Mouse (Mus musculus) olfactory bulb, adult 2 months (tissue): ENCODE results near the gene Flt1. TPM values are rescaled to one million over a fixed set of nuclear protein-coding genes. Genes with fewer than 3 reads are reported as not detected.

Source experiments
- H3K27ac ChIP-seq: fragments of 200-500 bp; 2 replicates; pipeline ENCODE4 v1.5.1; 2012; ENCODE audit warnings: low read depth, low read length; ENCODE audit not compliant: insufficient read depth
- H3K4me1 ChIP-seq: fragments of 200-500 bp; 2 replicates; pipeline ENCODE4 v1.6.1; 2012; ENCODE audit warnings: low read length; ENCODE audit not compliant: control insufficient read depth, insufficient read depth
- H3K4me3 ChIP-seq: fragments of 200-500 bp; 2 replicates; pipeline ENCODE4 v1.5.1; 2012; ENCODE audit warnings: mild to moderate bottlenecking, low read depth, low read length, moderate library complexity; ENCODE audit not compliant: insufficient read depth
- CTCF ChIP-seq: fragments of 200-500 bp; IDR thresholded peaks from 2 replicates; pipeline ENCODE4 v1.5.1; 2012; ENCODE audit warnings: low read depth, mild to moderate bottlenecking, low read length, moderate library complexity; ENCODE audit not compliant: insufficient read depth
- POLR2A ChIP-seq: fragments of 200-500 bp; IDR thresholded peaks from 2 replicates; pipeline ENCODE4 v1.6.1; 2012; ENCODE audit warnings: mild to moderate bottlenecking, low read depth, low read length, moderate library complexity; ENCODE audit not compliant: insufficient read depth
- WGBS: fragments of 180-500 bp; shearing (Covaris S2); methylation state at CpG from one replicate; pipeline ENCODE4 v1.1.7; 2018; 5-methylcytosine and 5-hydroxymethylcytosine counted together
- polyA plus RNA-seq: library from polyadenylated mRNA; stranded (reverse); fragments of >200 nt; gene quantifications from 2 replicates; pipeline ENCODE4 v1.2.4, GENCODE M21; 2012; ENCODE audit warnings: low replicate concordance; ENCODE audit not compliant: missing spikeins, insufficient read depth, insufficient read length

Flt1 gene
- polyA plus RNA-seq, 1 experiment = not detected

DNA sequence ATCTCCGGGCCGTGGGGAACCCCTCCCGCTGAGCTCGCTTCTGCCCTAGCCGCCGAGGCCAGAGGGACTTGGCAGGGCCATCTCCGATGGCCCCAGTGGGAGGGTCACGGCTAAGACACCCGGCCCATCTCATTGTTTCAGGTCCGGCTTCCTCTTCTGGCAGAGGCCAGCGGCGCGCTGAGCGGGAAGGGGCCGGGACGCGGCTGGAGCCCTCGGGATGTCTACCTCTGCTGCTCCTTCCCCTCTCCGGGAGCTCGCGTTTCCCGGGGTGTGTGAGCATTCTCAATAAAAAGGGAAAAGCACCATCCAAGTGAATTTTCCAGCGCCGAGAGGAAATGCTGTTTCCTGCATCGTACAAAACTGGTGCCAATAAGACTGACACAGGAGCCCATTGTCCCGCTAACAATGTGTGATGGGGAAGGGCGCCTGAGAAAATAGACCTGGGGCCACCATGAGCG, 25.9 kb upstream of the Flt1 start:
- no peak for TF ChIP-seq POLR2A
- TF ChIP-seq CTCF = no peak
- Histone ChIP-seq H3K4me3 (no peak overlapping the region), H3K4me1 (peaks cover 13% of the 10 kb centered on the region; the same call in 1 of the 2 replicates), H3K27ac (no peak overlapping the region)
- WGBS = 1% methylated on average over 28 of the region's 28 CpGs

DNA sequence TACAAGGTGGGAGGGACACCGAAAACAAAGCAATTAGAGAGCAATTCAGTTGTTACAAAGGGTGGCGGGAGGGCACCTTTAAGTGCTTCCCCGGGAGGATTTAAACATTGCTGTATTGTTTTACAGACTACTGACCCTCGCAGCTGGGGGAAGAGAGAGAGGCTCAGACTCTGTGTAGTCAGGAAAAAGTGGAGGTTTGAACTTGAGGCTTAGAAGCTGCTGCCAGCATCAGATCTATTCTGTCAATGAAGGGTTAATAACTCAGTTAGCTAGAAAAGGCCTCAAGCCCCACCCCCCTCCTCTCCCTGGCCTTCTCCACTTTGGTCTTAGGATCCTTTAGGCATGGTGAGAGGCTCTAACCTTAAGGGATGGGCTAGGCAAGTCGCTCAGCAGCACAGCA, 24.2 kb upstream of the Flt1 start:
- Histone ChIP-seq H3K4me3 (no peak overlapping the region), H3K4me1 (peaks cover 13% of the 10 kb centered on the region; the same call in 1 of the 2 replicates), H3K27ac (no peak overlapping the region)
- WGBS = 49% methylated on average over 5 of the region's 5 CpGs
- TF ChIP-seq POLR2A (no peak), CTCF (no peak)

DNA sequence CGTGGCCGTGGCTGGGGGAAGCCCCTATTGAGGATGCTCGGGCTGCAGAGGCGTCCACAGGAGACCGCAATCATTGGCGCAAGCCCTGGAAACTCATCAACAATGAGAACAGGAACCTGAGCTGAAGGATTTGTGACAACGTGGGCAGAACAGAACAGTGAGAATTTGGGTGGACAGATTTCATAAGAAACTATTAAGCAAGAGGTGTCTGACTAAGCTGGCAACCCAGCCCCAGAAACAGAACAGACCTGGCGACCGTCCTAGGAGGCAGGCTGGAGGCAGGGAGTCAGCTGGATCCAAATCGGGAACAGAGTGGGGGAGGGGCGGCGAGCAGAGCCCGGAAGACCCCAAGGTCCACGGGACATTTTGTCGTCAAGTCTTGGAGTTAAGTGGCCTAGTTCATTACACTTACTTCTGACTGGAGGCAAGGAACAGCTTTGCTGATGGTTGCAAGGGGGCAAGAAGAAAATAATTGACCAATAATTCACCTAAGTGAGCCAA, 22.3 kb upstream of the Flt1 start:
- Histone ChIP-seq H3K27ac (no peak overlapping the region), H3K4me1 (peaks cover 11% of the 10 kb centered on the region; the same call in 1 of the 2 replicates), H3K4me3 (no peak overlapping the region)
- WGBS = 17% methylated on average over 15 of the region's 15 CpGs
- TF ChIP-seq POLR2A = no peak
- TF ChIP-seq CTCF = no peak

DNA sequence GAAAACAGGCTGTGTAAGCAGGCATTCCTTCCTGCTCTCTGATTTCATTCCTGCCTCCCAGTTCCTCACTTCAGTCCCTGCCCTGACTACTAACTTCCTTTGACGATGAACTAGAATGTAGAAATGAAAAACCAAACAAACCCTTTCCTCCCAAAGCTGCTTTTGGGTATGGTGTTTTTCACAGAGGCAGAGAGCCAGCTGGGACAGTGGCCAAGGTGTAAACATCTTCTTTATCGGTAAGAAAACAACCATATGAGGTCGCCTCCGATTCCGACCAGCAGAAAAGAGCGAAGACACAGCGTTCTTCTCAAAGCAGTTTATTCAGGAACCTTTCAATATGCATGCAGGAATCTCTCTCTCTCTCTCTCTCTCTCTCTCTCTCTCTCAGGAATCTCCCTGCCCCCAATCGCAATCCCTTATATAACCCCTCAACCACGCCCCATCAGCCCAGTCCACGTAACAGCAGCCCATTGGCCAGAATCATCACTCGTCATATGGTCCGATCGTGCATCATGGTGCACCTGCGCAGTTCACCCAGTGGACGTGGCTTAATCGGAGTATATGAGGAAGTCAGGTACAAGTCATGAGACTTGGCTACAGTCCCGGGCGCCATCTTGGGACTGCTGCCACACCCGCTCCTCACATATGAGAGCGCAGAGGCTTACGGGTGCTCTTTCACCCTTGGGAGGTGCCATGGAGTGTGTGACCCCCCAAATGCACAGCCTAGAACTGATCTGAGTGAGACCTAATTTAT, 19.3 kb upstream of the Flt1 start:
- TF ChIP-seq POLR2A (no peak), CTCF (no peak)
- 85% methylated on average over 21 of the region's 21 CpGs for WGBS
- Histone ChIP-seq H3K27ac (no peak overlapping the region), H3K4me3 (no peak overlapping the region), H3K4me1 (0 out of 2 replicates have a peak, but pooled peaks cover 2% of the 10 kb centered on the region)

DNA sequence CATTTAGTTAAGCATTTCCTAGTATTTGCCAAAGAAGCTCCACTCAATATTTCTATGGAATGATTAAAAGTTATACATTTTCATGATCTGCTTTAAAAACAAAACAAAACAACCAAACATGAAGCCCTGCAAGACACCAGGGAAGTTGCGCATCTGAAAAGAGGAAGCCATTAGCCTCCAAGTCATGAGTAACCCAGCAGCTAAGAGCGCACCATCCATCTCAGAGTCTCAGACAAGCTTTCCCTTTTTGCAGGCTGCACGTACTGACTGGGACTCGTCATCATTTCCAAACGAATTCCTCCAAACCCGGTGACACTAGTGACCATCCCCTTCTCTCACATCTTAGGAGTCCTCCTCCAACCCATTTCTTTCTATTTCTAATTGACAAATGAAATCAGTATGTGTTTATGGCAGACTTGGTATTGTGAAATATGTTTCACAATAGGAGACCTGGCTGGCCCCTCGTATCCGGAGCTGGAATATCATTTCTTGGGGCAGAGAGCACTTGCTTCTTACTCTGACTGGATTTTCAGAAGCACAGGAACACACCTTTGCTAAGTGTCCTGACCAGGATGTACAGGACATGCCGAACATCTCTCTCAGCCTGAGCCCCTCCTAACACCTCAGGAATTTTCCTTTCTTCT, 16.8 kb upstream of the Flt1 start:
- H3K4me1 ChIP-seq = no peaks in the 10 kb centered on the region
- no peak overlapping the region for H3K4me3 ChIP-seq
- TF ChIP-seq CTCF (no peak), POLR2A (no peak)
- WGBS = 93% methylated on average over 9 of the region's 9 CpGs
- H3K27ac ChIP-seq = no peak overlapping the region

DNA sequence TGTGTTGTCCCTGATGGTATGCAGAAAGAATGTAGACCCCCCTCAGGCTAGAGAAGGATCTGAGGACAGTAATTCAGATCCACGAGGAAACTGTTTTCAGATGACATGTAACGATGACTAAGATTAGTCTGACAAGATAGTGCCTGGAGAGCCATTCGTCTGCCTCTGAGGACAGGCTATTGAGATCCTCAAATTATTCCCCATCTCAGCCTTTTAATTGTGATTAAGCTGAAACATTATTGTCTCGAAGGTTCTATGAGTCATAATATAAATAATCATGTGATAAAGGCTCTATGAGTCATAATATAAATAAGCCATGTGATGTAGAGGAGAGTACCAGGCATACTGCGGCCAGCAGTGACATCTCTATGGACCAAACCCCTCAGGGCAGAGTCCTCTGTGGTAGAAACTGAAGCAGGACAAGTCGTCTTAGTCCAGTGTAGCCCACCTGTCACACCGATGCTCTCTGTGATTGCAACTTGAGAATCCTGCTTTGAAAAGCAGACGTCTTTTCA, 11.0 kb upstream of the Flt1 start:
- H3K4me1 ChIP-seq = no peaks in the 10 kb centered on the region
- no peak overlapping the region for H3K27ac ChIP-seq
- TF ChIP-seq POLR2A (no peak), CTCF (no peak)
- H3K4me3 ChIP-seq = no peak overlapping the region
- WGBS = 75% methylated on average over 8 of the region's 8 CpGs

DNA sequence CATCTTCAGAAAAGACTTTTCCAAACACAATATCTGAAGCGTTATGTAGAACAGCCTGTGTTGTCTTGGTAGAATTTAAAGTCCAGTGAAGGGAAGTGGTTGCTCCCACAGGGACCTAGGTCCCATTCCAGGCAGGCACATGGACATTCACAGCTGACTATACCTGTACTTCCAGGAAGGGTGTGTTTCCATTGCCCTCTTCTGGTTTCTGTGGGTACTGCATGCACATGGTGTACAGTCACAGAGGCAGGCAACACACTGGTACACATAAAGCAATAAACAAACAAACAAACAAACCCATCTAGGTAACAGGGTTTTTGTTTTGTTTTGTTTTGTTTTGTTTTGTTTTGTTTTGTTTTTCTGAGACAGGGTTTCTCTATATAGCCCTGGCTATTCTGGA, 7.9 kb upstream of the Flt1 start:
- Histone ChIP-seq H3K27ac (no peak overlapping the region), H3K4me3 (no peak overlapping the region), H3K4me1 (no peaks in the 10 kb centered on the region)
- TF ChIP-seq CTCF = no peak
- TF ChIP-seq POLR2A = no peak
- WGBS = 95% methylated on average over 1 of the region's 1 CpGs

DNA sequence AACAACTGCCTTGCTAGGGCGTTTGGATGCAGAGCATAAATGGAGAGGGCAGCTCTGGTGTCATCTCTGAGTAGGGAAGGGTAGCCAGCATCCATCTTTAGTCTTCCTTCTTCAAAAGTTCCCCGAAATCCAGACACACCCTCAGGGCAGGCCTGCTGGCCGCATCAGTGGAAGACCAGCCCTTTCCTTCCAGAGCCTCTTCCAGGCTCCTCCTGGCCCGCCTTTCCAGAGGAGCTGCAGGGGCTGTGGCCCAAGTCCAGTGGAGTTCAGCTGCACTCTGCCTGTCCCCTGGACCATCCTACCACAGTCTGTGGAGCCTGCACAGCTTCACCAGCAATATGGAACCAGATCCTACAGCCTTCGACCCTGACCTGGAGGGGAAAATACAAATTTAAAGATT, 7.1 kb upstream of the Flt1 start:
- Histone ChIP-seq H3K4me1 (no peaks in the 10 kb centered on the region), H3K4me3 (no peak overlapping the region), H3K27ac (no peak overlapping the region)
- WGBS = 78% methylated on average over 5 of the region's 5 CpGs
- TF ChIP-seq POLR2A (no peak), CTCF (no peak)

DNA sequence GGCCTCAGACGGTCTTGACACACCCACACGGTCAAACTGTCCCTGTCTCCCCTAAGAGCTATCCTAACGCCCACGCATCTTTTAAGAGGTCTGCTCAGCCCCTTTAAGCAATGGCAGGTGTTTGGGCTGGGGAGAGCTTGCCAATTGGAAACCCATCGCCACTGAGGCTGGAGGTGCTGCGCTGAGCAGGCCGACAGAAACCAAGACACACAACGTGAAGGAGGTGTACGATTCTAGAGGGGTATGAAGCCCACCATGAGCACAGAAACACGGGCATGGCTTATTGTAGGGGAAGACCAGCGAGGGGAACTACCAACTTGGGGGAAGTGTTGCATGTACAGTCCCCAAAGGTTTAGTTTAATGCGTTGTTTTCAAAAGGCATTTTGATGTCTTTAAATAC, 1.7 kb upstream of the Flt1 start:
- 23% methylated on average over 12 of the region's 12 CpGs for WGBS
- Histone ChIP-seq H3K4me1 (peaks cover 17% of the 10 kb centered on the region), H3K27ac (no peak overlapping the region), H3K4me3 (no peak overlapping the region)
- TF ChIP-seq POLR2A (no peak), CTCF (no peak)
